In the genomic region with DNA sequence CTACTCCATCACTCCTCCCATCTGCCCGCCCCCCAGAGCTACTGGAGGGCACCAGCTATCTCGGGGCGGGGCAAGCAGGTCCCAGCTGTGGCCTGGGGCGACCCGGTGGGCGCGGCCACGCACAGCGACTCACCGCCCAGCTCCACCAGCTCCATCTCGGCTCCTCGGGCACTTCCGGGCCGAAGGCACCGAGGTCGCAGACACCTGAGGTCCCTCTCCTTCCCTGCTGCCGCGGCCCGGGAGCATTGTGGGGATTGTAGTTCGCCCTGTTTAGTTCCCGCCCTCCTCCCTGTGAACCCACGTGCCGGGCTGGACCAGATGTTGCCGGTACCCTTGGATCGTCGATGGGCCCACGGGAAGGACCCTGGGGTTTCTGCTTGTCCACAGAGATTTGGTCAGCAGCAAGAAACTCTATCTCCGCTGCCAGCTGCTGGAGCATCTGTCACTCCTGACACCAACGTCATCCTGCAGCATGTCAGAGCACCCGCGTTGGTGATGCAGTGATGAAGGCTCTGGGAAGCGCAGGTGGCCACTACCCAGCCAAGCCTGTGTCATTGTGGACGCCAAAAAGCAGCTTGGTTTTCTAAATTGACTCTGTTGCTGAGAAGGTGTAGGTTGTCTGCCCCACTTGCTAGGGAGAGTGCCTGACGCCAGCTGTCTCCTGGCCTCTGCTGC, we compare ENCODE assay signal across 8 mouse cellular contexts. TPM values are rescaled to one million over a fixed set of nuclear protein-coding genes. Genes with fewer than 3 reads are reported as not detected.
DNase-seq lines count a peak whose midpoint lies in the region; ATAC-seq and TF ChIP-seq lines count a peak whose summit lies in the region.

A gene (minus strand): TSS at position 231 of the 675 bp plus-strand sequence.

- intact Hi-C loops in left cerebral cortex, adult 2 months (cut with DNase I): no loop called here

- peaks cover 16% of the 10 kb centered on the region for H3K79me2 ChIP-seq in macrophage (ENCODE audit: inconsistent target)

- H3K36me3 ChIP-seq in hindbrain, postnatal 0 days (ENCODE audit: insufficient read depth, low read length): peaks cover under 1% of the 10 kb centered on the region; the same call in 1 of the 2 replicates
- H3K36me3 ChIP-seq in macrophage (ENCODE audit: inconsistent target): no peaks in the 10 kb centered on the region

- H3K9me3 ChIP-seq in hindbrain, postnatal 0 days (ENCODE audit: low read length): no peaks in the 10 kb centered on the region

- peak within 1 kb of the TSS; percentile 59 for H3K9ac ChIP-seq in hindbrain, postnatal 0 days (replicated peaks; ENCODE audit: low read length)

- H3K4me1 ChIP-seq in hindbrain, postnatal 0 days (ENCODE audit: insufficient read depth, low read length): peaks cover 13% of the 10 kb centered on the region

- H3K4me3 ChIP-seq in hindbrain, postnatal 0 days (ENCODE audit: low read length): peak within 1 kb of the TSS; percentile 65
- H3K4me3 ChIP-seq in left cerebral cortex, adult 2 months: peak within 1 kb of the TSS; percentile 77
- H3K4me3 ChIP-seq in macrophage (ENCODE audit: inconsistent target): peak within 1 kb of the TSS; percentile 43

- no peaks in the 10 kb centered on the region for H3K27me3 ChIP-seq in hindbrain, postnatal 0 days (ENCODE audit: insufficient read depth, low read length)

- peak within 1 kb of the TSS; percentile 80 for H3K4me2 ChIP-seq in hindbrain, postnatal 0 days (ENCODE audit: low read depth, low read length)

- peak; percentile 67 for ATAC-seq in hindbrain, postnatal 0 days

- TF ChIP-seq CTCF in hindbrain, postnatal 0 days (IDR thresholded peaks at IDR 0.05; ENCODE audit: low read depth): no peak
- TF ChIP-seq CTCF in left cerebral cortex, adult 2 months (IDR thresholded peaks at IDR 0.05): no peak

- WGBS in hindbrain, postnatal 0 days: 2% methylated on average over 34 of the region's 34 CpGs
- WGBS in macrophage (ENCODE audit: missing documents): 4% methylated on average over 34 of the region's 34 CpGs

- peak; percentile 97 for DNase-seq in ZHBTc4 (ENCODE audit: low read depth, low spot score)
- peak; percentile 61 to 69 for DNase-seq in cerebellum, postnatal 4 days (ENCODE audit: low spot score in 2 of 2)
- peak; percentile 72 to 80 for DNase-seq in gastrocnemius, adult 8-10 months (ENCODE audit: low spot score in 2 of 2)
- peak; percentile 85 for DNase-seq in hindbrain, postnatal 0 days (ENCODE audit: low spot score)
- peak; percentile 84 to 86 for DNase-seq in left cerebral cortex, adult 2 months (ENCODE audit: extremely low spot score in 1 of 2, low spot score in 2 of 2)
- peak; percentile 83 to 91 for DNase-seq in right cerebral cortex, adult 2 months (ENCODE audit: low spot score in 2 of 2)
- peak; percentile 77 for DNase-seq in urinary bladder, postnatal 25 days (ENCODE audit: low spot score)

- peak within 1 kb of the TSS; percentile 71; the same call in 1 of the 2 replicates for H3K27ac ChIP-seq in hindbrain, postnatal 0 days
- H3K27ac ChIP-seq in left cerebral cortex, adult 2 months: peak within 1 kb of the TSS; percentile 94
- 0 out of 2 replicates have a peak within 1 kb of the TSS, but pooled peaks have one; percentile 2 for H3K27ac ChIP-seq in macrophage

RNA-seq across cellular contexts. Expression of the gene that starts here (rescaled TPM):
- 10 to 100 TPM; 18.4 to 19.9 (median 19.3) TPM for total RNA-seq in gastrocnemius, adult 8-10 months (2022)
- total RNA-seq in hindbrain, postnatal 0 days (2014; rRNA removed): 74.6 and 78.4 TPM in 2 replicates
- polyA plus RNA-seq in hindbrain, postnatal 0 days (2015; fragmentation: Nextera tagmentation; extraction: Ambion mirVana): 50.0 and 51.2 TPM in 2 replicates
- total RNA-seq in left cerebral cortex, adult 2 months (2021): 10 to 100 TPM; 26.1 to 28.7 TPM
- 1 to 10 TPM in 12 of 26 experiments, under 1 TPM in 4, not detected in 10; 0.63 to 4.0 (median 1.4) TPM for total RNA-seq in macrophage (2018; cell fraction: chromatin; rRNA removed)
- 10 to 100 TPM in 10 of 26 experiments, 1 to 10 TPM in 16; 3.9 to 13.7 (median 9.5) TPM for total RNA-seq in macrophage (2018; cell fraction: cytosol; rRNA removed)
- 1 to 10 TPM in 25 of 26 experiments, under 1 TPM in 1; 0.98 to 8.8 (median 3.9) TPM for total RNA-seq in macrophage (2018; cell fraction: nucleus; rRNA removed)
- 7.8 to 14.5 TPM (median 12.4 TPM) in 3 replicates for polyA plus RNA-seq in macrophage (2018)

Comparison
In these comparisons a context has a peak if more than half of its experiments do, and no peak if none do; other contexts are left out.
1. Peak in every context shown above with its lines: DNase-seq, ATAC-seq, H3K4me3 ChIP-seq and H3K27ac ChIP-seq.
2. H3K27ac ChIP-seq: peak in every context shown above with its lines; median percentile 94 in left cerebral cortex, adult 2 months; 71 in hindbrain, postnatal 0 days; 2 in macrophage.